Mouse (Mus musculus) megakaryocyte, embryonic 14.5 days (primary cell): ENCODE results near the gene Hoxb7.

Experiments
- FLI1 ChIP-seq: IDR thresholded peaks from 2 replicates; pipeline ENCODE4 v1.6.1; 2012; ENCODE audit warnings: low read length, inconsistent platforms, mixed read lengths
- GATA1 ChIP-seq: IDR thresholded peaks from 3 replicates; pipeline ENCODE4 v1.6.1; 2012; ENCODE audit warnings: mixed read lengths, low read length, inconsistent platforms, borderline replicate concordance

DNA sequence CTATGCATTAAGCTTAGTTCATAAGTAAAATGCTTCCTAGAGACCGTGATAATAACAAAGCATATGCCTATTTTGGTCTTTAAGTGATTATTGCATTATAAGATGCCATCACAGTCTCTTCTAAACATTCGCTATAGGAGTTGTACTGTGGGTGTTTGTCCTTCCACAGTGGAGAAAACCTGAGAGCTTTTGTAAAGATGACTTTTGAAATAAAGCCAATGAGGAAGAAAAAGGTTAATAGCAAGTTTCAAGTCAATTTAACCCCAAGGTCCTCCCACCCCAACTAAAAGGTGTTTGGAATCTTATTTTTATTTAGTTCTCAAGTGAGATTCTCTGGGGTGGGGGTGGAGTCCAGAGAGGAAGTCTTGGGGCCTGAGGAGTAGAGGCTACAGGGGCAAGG is 26.7 kb downstream of the Hoxb7 start:
- no peak for TF ChIP-seq GATA1
- no peak for TF ChIP-seq FLI1
